Mouse (Mus musculus): ENCODE results near the gene Hoxd10.

Hoxd10 gene

DNA sequence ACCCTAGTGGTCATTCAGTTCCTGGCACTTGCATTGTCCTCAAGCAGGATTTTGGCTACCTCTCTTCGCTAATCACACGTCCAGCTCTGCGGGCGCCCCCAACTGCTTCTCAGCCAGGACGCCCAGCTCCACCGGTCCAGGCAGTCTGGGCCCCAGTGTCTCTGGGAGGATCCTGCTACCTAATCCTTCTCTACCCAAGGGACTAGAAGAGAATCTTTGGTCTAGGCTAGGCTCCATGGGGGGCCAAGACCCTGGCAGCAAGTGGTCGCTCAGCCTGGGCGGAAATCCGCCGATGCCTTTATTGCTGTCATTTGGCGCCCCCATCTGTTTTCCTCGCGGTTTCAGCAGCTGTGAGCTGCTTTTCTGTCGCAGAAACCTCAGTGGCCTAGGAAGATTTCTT, 30.0 kb upstream of the Hoxd10 start:
- in situ Hi-C loops (cut with MboI; ENCODE audit: low sequenced_read_pairs) = loop anchor here (10.0 to 25.0 kb wide), 2 partner anchors 367 to 599 kb away; no protein-coding TSS in a partner anchor

DNA sequence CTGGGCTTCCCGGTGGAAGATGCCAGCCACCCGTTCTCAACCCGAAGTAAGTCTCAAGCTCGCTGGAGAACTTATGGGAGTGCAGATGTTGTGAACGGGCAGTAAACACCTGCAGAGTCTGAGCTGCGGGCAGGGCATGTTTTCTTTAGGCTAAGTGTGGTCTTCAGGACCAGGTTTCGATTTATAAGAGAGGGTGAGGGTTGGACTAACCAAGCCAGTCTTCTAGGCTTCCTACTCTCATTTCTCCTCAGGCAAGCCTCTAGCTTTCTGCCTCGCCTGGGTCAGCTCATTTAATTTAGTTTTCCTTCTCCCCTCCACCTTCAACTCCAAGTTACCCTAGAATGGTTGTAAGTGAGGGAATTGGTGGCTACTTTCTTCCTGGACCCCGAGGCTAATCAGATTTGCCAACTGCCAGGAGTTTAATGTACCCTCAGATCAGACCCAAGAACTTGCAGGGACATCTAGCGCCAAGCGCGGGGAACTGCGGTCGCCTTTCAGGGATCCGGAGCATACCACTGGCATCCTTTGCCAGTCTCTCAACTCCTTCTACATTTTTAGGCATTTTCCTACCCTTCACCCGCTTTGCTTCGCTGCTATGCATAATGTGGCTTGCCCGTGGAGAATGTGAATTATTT, 28.3 kb upstream of the Hoxd10 start:
- in situ Hi-C loops (cut with MboI; ENCODE audit: low sequenced_read_pairs) = loop anchor here (10.0 to 25.0 kb wide), 2 partner anchors 369 to 601 kb away; no protein-coding TSS in a partner anchor

DNA sequence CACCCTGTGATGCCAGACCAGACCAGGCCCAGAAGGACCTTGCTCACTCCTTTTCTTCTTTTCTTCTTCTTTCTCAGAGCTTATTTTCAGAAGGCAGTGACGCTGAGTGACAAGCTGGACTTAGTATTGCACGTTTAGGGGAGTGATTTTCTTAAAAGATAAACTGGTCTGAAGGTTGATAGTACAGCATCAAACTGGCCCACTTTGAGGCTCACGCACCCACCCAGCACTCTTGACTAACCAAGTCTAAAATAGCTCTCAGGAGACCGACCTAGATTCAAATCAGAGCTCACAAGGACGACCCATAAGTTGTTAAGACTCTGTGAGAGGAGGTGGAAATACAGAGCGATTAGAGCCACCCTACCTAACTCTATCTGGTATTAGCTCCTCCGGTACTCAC, 25.3 kb upstream of the Hoxd10 start:
- in situ Hi-C loops (cut with MboI; ENCODE audit: low sequenced_read_pairs) = loop anchor here (10.0 to 25.0 kb wide), 2 partner anchors 372 to 604 kb away; no protein-coding TSS in a partner anchor

DNA sequence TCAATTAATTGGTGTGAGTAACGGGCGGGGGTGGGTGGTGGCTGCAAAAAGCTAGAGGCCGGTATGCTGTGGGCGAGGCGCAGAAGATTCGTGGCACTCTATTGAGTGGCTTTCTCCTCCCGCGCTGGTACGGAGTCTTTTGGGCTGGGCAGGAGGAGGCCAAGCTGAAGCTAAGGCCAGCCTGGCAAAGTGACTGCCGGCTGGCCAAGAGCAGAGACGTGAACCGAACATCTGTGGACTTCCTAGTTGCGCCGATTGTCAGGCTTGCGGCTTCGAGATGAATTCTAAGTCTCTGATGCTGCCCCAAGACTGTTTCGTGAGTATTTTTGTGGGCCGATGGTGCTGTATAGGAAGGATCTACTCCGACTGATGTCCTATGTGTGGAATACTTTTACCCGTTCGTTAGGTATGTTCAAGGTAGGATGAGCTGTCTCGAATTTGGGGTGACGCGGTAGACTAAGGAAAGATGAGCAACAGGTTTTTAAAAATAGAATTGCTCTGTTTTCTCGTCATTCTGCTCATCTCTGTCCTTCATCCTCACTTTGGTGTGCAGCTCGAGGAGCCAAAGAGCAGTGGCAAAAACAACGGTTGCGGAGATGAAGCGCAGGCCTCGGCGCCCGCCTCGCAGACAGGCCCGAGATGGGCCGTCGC, 24.4 kb upstream of the Hoxd10 start:
- in situ Hi-C loops (cut with MboI; ENCODE audit: low sequenced_read_pairs) = loop anchor here (10.0 to 25.0 kb wide), 2 partner anchors 373 to 605 kb away; no protein-coding TSS in a partner anchor

DNA sequence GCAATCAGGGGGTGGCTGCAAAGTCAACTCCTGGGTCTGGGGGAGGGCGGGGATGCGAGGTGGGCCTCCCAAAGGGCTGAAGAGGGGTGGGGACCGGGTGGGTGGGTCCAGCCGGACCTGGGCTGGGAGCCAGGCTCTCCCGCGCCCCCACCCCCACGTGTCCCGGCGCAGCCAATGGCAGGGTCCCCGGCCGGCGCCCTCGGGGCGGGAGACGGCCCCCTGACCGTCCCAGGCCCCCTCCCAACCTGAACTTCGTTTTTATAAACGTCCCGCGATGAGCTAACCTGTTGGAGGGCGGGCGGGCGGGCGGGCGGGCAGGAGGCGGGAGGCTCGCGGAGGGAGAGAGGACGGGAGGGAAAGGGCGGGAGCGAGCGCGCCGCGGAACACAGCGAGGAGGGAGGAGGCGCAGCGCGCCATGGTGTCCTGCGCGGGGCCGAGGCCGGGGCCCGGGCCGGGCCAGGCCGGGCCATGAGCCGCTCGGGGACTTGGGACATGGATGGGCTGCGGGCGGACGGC, 23.8 kb upstream of the Hoxd10 start, which contains the start of gene Hoxd13:
Hoxd13 (plus strand) TSS at position 469 of the 516 bp plus-strand sequence.
- in situ Hi-C loops (cut with MboI; ENCODE audit: low sequenced_read_pairs) = loop anchor here (10.0 to 25.0 kb wide), 2 partner anchors 373 to 606 kb away; no protein-coding TSS in a partner anchor

DNA sequence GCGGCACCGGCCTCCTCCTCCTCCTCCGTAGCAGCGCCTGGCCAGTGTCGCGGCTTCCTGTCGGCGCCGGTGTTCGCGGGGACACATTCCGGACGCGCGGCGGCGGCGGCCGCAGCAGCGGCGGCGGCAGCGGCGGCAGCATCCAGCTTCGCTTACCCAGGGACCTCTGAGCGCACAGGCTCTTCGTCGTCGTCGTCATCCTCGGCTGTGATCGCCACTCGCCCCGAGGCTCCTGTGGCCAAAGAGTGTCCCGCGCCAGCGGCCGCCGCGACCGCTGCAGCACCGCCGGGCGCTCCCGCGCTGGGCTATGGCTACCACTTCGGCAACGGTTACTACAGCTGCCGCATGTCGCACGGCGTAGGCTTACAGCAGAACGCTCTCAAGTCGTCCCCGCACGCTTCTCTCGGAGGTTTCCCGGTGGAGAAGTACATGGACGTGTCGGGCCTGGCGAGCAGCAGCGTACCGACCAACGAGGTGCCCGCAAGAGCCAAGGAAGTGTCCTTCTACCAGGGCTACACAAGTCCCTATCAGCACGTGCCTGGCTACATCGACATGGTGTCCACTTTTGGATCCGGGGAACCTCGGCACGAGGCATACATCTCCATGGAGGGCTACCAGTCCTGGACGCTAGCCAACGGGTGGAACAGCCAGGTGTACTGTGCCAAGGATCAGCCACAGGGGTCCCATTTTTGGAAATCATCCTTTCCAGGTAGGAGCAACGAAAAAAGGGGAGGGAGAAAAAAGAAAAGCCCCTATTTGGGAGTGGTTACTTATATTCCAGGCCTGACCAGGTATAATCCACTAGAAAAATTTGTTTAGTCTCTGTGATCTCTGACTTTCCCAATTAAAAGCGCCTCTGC, 23.1 kb upstream of the Hoxd10 start:
- in situ Hi-C loops (cut with MboI; ENCODE audit: low sequenced_read_pairs) = loop anchor here (10.0 to 25.0 kb wide), 2 partner anchors 374 to 606 kb away; no protein-coding TSS in a partner anchor

DNA sequence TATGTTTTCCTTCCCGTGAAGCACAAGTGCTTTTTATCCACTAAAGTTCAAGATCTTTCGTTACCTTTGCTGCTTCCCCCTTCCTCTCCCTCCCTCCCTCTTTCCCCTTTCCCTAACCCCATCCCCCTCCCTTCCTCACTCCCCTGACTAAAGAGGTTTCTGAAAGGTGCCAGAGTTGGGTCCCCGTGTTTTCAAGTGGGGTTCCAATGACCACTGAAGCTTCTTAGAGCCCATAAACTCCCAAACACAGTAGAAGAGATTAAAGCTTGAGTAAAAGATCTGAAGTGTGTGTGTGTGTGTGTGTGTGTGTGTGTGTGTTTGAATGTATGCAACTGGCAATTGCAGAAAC, 22.5 kb upstream of the Hoxd10 start:
- in situ Hi-C loops (cut with MboI; ENCODE audit: low sequenced_read_pairs) = loop anchor here (10.0 to 25.0 kb wide), 2 partner anchors 374 to 607 kb away; no protein-coding TSS in a partner anchor

DNA sequence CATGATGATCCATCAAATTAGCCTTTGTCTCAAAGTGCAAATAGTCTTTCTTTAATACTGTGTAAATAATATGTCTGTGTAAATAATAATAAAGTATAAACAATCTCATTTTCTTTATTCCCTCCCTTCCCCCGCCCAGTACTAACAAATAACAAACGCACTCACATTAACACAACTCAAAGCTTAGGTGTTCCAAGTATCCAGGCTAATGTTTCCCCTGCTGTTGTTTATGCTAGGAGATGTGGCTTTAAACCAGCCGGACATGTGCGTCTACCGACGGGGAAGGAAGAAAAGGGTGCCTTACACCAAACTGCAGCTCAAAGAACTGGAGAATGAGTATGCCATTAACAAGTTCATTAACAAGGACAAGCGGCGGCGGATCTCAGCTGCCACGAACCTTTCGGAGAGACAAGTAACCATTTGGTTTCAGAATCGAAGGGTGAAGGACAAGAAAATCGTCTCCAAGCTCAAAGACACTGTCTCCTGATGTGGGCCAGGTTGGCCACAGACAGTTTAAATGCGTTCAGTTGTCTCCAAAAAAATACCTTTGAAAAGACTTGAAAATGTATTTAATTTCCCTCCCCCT, 22.0 kb upstream of the Hoxd10 start:
- in situ Hi-C loops (cut with MboI; ENCODE audit: low sequenced_read_pairs) = loop anchor here (10.0 to 25.0 kb wide), 2 partner anchors 375 to 607 kb away; no protein-coding TSS in a partner anchor

DNA sequence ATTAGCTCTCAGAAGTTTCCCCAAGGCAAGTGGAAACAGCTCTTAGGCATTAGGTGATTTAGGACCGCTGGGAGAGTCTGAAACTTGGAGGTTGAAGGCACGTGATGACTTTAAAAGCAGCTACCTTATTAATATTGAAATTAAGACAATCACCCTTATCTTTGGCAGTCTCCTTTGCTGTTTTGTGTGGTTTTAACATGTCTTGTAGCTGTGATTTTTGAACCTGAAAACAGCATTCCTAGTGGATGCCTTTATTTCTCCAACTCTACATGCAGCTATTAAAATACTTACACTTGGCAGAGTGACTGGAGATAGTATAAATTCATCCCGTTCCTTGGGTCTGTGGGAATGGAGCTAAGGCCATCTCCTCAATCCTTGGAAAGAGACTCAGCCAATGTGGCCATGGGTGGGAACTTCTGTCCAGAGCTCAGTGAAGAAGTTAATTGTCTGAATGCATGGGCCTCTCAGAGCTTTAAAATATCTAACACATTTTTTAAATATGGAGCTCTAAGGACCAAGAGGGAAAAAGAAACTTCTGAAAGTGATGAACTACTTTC, 21.0 kb upstream of the Hoxd10 start:
- in situ Hi-C loops (cut with MboI; ENCODE audit: low sequenced_read_pairs) = loop anchor here (25.0 kb wide), 1 partner anchor 608 kb away; no protein-coding TSS in a partner anchor

DNA sequence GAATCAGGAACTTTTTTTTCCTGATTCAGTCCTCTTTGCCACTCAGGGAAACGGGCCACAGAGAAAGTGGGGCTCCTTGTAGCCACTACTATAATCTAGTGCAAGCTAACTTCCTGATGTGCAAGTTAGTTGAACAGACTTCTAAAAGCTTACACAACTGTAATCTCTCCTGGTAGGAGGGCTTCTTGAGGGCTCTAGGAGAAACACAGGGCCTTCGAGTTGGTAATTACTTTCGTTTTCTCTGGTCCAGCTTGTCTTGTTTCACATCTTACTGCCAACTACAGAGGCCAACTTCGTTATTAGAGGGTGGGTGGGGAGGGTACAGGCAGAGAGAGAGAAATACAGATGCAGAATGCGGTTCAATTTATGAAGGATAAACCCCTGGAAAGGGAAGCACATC, 19.9 kb upstream of the Hoxd10 start:
- in situ Hi-C loops (cut with MboI; ENCODE audit: low sequenced_read_pairs) = loop anchor here (25.0 kb wide), 1 partner anchor 610 kb away; no protein-coding TSS in a partner anchor

DNA sequence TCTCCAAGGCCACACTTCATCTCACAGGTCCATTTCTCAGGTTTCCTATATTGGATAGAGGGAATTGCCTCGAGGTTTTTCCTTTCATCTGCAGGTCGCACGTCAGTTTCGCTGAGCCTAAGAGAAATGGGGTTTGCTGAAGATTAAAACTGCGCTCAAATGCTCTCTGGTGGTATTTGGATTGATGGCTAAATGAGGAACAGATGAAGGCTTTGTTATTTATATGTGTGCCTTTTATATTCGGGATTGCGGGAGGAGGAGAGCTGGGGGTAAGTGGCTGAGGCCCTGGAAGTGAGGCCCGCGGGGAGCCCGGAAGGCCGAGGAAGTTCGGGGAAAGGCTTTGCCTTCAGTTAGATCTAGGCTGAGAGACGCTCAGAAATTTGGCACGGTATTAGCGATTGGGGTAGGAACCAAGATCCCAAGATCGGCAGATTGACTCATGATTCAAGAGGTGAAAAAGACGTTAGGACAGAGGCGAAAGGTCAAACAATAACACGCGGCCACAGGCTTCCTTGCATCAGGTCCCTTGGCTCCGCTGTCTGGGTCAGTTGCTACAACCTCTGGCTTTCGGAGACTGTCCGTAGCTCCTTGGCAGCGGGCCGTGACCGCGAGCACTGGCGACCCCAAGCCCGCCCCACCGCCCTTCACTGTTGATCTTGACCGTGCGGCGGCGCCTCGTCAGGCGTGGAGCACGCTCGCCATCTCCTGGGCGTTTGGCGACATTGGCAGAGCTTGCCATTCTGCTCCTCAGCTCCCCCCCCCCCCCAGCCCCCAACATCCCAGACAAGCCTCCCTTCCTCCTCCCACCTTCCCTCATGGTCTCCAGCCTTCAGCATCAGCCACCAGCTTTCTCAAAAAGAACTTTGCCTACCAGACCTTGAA, 19.0 kb upstream of the Hoxd10 start:
- in situ Hi-C loops (cut with MboI; ENCODE audit: low sequenced_read_pairs) = loop anchor here (25.0 kb wide), 1 partner anchor 610 kb away; no protein-coding TSS in a partner anchor

DNA sequence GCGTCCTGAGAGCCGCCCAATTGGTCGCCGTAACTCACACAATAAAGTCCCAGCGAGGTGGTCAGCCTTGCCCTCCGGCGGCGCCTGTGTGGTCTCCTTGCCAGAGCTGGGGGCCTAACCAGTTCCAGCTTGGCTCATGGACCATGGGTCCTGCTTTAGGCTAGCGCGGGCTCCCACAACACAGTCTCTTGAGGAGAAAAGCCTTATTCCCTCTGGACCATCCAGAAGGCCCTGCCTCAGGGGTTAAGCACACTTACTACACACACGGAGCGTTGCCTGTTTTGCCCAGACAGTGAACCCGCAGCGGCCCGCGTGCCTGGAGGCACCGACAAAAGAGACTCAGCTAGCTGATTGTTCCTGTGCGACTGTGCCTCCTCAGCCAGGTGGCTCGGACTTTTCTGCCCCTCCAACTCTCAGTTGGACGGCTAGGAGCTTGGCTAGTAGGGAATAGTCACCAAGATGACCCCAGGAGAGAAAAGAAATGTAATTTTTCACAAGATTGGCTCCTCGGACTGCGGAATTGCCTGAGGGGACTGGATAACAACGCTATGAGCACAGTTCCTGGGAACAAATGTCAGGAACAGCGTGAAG, 17.8 kb upstream of the Hoxd10 start:
- in situ Hi-C loops (cut with MboI; ENCODE audit: low sequenced_read_pairs) = loop anchor here (25.0 kb wide), 1 partner anchor 612 kb away; no protein-coding TSS in a partner anchor

DNA sequence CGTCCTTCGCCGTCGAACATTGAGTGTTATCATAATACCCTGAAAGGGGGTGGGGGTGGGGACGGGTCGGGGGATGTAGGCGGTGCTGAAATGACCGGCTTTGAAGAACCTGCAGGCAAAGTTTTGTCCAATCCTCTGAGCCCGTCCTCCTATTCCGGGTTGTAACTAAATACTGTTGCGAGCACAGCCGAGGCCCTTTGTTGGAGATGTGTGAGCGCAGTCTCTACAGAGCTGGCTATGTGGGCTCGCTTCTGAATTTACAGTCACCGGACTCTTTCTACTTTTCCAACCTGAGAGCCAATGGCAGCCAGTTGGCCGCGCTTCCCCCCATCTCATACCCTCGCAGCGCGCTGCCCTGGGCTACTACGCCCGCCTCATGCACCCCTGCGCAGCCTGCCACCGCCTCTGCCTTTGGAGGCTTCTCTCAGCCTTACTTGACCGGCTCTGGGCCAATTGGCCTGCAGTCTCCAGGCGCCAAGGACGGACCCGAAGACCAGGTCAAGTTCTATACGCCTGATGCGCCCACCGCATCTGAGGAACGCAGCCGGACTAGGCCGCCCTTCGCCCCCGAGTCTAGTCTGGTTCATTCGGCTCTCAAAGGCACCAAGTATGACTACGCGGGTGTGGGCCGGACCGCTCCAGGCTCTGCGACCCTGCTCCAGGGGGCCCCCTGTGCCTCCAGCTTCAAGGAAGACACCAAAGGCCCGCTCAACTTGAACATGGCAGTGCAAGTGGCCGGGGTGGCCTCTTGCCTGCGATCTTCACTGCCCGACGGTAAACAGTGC, 16.7 kb upstream of the Hoxd10 start, which contains the start of gene Hoxd12:
Hoxd12 (plus strand) TSS at position 133 of the 785 bp plus-strand sequence.
- in situ Hi-C loops (cut with MboI; ENCODE audit: low sequenced_read_pairs) = loop anchor here (25.0 kb wide), 2 partner anchors 613 to 637 kb away; no protein-coding TSS in a partner anchor

DNA sequence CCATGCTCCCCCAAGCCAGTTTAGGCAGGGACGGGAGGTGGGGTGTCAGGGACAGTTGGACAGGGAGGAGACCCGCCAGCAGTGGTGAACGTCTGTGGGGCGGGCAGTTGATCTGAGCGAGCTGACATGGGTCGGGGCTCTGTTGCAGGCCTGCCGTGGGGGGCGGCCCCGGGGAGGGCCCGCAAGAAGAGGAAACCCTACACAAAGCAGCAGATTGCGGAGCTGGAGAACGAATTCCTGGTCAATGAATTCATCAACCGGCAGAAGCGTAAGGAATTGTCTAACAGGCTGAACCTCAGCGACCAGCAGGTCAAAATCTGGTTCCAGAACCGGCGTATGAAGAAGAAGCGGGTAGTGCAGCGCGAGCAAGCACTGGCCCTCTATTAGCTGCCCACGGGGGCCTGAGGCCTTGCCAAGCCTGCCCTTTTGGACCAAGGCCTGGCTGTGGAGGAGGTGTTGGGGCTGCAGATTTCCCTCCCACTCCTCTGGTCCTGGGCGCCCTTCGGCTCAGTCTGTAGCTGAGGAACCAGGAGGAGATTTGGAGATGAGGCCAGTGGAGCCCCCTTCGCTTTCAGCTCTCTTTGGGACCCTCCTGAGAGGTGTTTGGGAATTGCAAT, 15.9 kb upstream of the Hoxd10 start:
- in situ Hi-C loops (cut with MboI; ENCODE audit: low sequenced_read_pairs) = loop anchor here (25.0 kb wide), 1 partner anchor 637 kb away; no protein-coding TSS in a partner anchor

DNA sequence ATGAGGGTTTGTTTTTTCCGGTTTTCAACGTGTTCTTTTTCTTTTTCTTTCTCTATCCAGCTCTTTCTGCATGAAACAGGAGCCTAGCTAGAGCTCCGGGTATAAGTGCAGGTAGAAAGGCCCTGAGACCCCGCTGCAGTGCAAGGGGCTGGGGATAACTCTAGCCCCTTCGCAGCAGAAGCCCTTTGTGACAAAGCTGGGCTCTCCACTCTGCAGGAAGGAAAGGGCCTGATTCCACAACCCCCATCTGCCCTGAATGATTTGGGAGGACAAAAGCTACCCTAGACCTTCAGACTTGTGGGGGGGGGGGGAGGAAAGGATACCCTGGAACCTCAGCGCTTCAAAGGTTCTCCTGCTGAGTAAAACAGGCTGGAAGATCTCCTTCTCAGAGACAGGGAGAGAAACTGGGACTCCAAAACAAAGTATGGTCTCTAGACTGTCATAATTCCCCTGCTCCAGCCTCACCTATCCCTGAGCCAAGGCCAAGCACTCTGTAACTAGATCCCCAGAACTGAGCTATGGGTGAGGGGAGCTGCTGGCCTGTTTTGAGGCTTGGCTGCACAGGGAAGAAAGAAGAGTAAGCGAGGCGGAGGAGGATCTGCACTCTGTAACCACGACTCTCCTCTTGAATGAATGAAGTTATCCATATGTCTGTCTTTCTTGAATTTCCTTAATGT, 15.2 kb upstream of the Hoxd10 start:
- in situ Hi-C loops (cut with MboI; ENCODE audit: low sequenced_read_pairs) = loop anchor here (25.0 kb wide), 1 partner anchor 636 kb away; no protein-coding TSS in a partner anchor

DNA sequence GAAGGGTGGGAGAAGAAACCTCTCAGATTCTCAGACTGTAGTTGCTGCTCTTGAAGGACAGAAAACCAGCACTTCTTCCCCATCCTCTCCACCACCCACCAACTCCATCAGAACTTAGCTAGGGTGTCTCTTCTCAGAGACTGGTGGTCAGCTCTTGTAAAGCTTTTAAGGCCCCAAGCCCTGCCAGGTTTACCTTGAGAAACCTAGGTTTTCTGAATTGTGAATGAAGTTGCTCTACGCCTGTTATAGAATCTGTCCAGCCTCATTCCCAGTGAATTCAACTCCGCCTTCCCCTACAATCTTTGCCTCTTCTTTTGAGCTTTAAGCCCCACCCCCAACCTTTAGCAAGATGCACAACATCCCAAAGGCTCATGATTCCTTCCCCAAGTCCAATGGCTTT, 14.6 kb upstream of the Hoxd10 start:
- in situ Hi-C loops (cut with MboI; ENCODE audit: low sequenced_read_pairs) = loop anchor here (25.0 kb wide), 1 partner anchor 635 kb away; no protein-coding TSS in a partner anchor
